Mouse (Mus musculus): ENCODE results near the gene Zic4.

Zic4 gene

GRCm38 (mm10) chr9:91361856-91362601, at the start of gene Zic4:
Zic4 (plus strand) TSS chr9:91362413.
- DNase-seq, result peak; percentile 73 to 76

GRCm38 (mm10) chr9:91347591-91347990, 14.6 kb upstream of the Zic4 start:
- DNase-seq, result peak; percentile 72 to 79

- DNase-seq, result no peak
These were observed 13.5 kb upstream of the Zic4 start for GRCm38 (mm10) chr9:91348746-91349145.

- DNase-seq, result peak; percentile 64 to 74
These were observed 11.9 kb upstream of the Zic4 start for GRCm38 (mm10) chr9:91350211-91350791.

- DNase-seq, result peak; percentile 78 to 82
These were observed 11.3 kb upstream of the Zic4 start for GRCm38 (mm10) chr9:91350861-91351291.

- DNase-seq, result peak in 1 of 2 experiments; percentile 14
These were observed 10.9 kb upstream of the Zic4 start for GRCm38 (mm10) chr9:91351361-91351760.

- peak; percentile 69 to 75 for DNase-seq
These were observed 10.2 kb upstream of the Zic4 start for GRCm38 (mm10) chr9:91351961-91352411.

- DNase-seq, result peak; percentile 72 to 79
These were observed 9.4 kb upstream of the Zic4 start for GRCm38 (mm10) chr9:91352786-91353185.

- peak; percentile 68 to 80 for DNase-seq
These were observed 8.4 kb upstream of the Zic4 start for GRCm38 (mm10) chr9:91353551-91354433.

- DNase-seq, result peak; percentile 68 to 72
These were observed 7.6 kb upstream of the Zic4 start for GRCm38 (mm10) chr9:91354434-91355269.

- DNase-seq, result no peak
These were observed 7.0 kb upstream of the Zic4 start for GRCm38 (mm10) chr9:91355270-91355589.

GRCm38 (mm10) chr9:91355629-91356352, 6.4 kb upstream of the Zic4 start:
- peak; percentile 95 to 96 for DNase-seq

- DNase-seq, result peak in 1 of 2 experiments; percentile 31
These were observed 5.9 kb upstream of the Zic4 start for GRCm38 (mm10) chr9:91356353-91356740.

- DNase-seq, result no peak
These were observed 4.9 kb upstream of the Zic4 start for GRCm38 (mm10) chr9:91357321-91357720.

- peak; percentile 37 to 59 for DNase-seq
These were observed 3.1 kb upstream of the Zic4 start for GRCm38 (mm10) chr9:91358851-91359687.

- DNase-seq, result peak; percentile 46 to 52
These were observed 1.8 kb upstream of the Zic4 start for GRCm38 (mm10) chr9:91360151-91361032.

GRCm38 (mm10) chr9:91361033-91361855, 969 bp upstream of the Zic4 start:
- DNase-seq, result peak; percentile 65 to 73

GRCm38 (mm10) chr9:91363011-91363730, 958 bp downstream of the Zic4 start:
- DNase-seq, result peak; percentile 54 to 55
